Mouse (Mus musculus) c-Kit-positive CD71-negative TER-119-negative erythroid progenitor cells, embryonic 14.5 days (primary cell): ENCODE measurements around the gene Cmc2.

Source experiments
- DNase-seq: peaks from one replicate; pipeline ENCODE4 v3.0.0-alpha.2; 2013; ENCODE audit warnings: low read depth

Cmc2 gene

DNA sequence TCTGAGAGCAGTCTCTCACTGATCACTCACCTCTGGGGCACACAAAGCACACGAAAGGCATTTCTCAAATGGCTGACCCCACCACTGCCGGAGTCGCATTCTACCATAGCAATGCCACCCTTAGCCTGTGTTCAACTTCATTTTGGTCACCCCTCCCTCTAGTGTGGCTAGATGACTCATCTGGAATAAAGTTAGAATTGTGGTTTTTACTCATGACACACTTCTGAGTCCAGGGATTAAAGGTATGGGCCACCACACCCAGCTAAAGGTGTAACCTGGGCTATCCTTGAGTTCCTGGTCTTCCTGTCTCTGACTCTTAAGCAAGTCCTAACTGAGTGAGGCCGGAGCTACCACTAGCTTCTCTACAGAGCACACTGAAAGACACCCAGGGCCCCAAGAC is 15.4 kb downstream of the Cmc2 start:
- DNase-seq, result no peak

- DNase-seq, result no peak
These were observed 16.0 kb downstream of the Cmc2 start for GRCm38 (mm10) chr8:116905252-116905651.

- DNase-seq, result no peak
These were observed 16.5 kb downstream of the Cmc2 start for GRCm38 (mm10) chr8:116904736-116905135.

GRCm38 (mm10) chr8:116895521-116895920 is 25.7 kb downstream of the Cmc2 start:
- DNase-seq, result no peak

DNA sequence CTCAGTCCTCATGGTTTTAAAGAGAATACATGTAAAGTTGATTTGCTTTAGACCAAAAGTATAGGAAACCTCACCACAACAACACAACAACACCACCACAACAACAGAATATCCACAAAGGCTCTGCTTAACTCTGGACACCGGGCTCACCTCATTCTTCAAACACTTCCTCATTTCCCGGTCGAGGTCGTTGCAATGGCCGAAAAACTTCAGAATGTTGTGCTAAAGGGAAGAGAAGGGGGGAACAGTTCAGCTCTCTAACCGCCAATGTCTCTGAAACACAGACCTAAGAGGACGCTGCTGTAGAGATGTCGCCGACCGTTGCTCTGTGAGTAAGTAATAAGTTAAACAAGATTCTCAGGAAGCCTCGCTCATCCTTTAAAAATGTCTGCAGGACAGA is 27.3 kb downstream of the Cmc2 start:
- no peak for DNase-seq

GRCm38 (mm10) chr8:116892636-116893035 is 28.6 kb downstream of the Cmc2 start:
- DNase-seq, result no peak

- DNase-seq, result no peak
These were observed 29.1 kb downstream of the Cmc2 start for GRCm38 (mm10) chr8:116892130-116892529.

- no peak for DNase-seq
These were observed 29.8 kb downstream of the Cmc2 start for GRCm38 (mm10) chr8:116891446-116891845.

- DNase-seq, result no peak
These were observed 33.4 kb downstream of the Cmc2 start for GRCm38 (mm10) chr8:116887813-116888212.

DNA sequence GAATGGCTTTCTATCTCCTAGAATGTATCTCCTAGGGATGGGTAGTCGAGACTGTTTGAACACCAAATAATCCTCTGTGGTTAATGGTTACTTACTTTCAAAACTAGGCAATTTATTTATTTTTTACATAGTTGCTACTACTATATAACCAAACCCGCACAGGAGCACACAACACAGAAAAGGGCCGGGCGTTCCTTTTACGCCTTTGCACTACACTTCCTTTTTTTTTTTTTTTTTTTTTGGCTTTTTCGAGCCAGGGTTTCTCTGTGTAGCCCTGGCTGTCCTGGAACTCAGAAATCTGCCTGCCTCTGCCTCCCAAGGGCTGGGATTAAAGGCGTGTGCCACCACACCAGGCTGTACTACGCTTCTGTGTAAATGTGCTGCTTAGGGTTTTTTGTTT is 39.9 kb downstream of the Cmc2 start:
- DNase-seq, result no peak

GRCm38 (mm10) chr8:116875798-116876450 is 45.3 kb downstream of the Cmc2 start:
- no peak for DNase-seq

GRCm38 (mm10) chr8:116873986-116874385 is 47.3 kb downstream of the Cmc2 start:
- DNase-seq, result no peak

- DNase-seq, result no peak
These were observed 47.7 kb downstream of the Cmc2 start for GRCm38 (mm10) chr8:116873586-116873985.

DNA sequence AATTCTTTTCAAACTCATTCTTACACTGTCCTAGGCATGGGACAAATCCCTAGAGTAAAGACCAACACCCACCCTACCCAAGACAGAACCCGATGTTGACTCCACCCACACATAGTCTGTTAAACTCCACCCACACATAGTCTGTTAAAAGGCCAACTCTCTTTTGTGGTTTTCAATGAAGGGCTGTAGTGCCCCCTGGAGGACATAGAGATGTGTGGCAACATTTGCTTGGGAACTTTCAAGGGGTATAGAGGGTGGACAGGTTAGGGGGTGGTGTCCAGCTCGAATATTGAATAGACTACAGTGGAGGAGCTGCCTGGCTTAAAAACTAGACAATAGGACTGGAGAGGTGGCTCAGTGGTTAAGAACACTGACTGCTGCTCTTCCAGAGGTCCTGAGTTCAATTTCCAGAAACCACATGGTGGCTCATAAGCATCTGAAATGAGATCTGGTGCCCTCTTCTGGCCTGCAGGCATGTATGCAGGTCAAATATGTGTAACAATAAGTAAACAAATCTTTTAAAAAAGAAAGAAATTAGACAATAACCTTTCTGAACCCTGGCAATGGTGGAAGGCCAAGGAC is 48.4 kb downstream of the Cmc2 start:
- DNase-seq, result no peak

DNA sequence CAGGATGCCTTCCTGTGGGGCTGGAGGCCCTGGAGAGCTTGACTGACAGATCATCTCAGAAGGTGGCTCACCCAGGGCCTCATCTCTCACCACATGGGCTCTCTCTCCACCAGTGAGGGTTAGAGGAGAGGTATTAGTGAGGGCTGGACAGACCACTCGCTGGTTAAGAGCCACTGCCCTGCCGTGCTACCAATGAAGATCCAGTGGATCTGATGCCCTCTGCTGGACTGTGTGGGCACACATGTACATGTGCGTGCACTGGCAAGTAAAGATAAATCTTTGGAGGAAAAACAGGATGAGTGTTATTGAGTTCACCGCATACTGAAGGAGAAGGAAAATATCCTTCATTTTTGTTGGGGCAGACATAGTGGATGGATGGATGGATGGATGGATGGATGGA is 52.6 kb downstream of the Cmc2 start:
- no peak for DNase-seq

DNA sequence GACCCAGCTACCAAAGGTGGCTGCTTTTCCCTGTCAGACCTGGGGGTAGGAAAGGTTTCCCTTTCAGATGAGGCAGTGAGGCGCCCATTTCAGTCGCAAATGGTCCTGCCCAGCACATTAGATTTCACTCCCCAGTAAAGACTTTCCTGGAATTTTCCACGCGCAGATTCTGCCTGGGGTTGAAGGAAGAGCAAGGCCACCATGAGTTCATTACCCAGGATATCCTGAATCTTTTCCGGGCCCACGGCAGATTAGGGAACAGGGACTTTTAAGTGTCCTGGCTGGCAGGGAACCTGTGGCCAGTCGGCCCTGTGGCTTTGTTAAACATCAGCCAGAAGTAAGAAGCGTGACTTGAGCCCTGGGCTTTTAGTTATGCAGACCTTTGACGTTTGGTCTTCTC is 53.9 kb downstream of the Cmc2 start:
- DNase-seq, result no peak

GRCm38 (mm10) chr8:116866118-116866903 is 54.9 kb downstream of the Cmc2 start:
- peak; percentile 53 for DNase-seq

- no peak for DNase-seq
These were observed 56.7 kb downstream of the Cmc2 start for GRCm38 (mm10) chr8:116864514-116864913.

DNA sequence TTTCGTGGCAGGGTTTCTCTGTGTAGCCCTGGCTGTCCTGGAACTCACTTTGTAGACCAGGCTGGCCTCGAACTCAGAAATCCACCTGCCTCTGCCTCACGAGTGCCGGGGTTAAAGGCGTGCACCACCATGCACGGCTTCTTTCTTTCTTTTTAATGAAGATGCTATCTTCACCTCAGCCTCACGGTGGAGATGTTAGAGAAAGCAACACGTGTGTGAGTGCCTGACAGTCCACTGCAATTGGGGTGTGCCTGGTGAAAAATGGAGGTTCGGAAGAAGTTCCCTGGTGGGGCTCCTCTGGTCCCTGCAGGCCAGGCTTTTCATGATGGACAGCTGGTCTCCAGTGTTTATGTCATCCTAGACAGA is 57.2 kb downstream of the Cmc2 start:
- DNase-seq, result no peak

DNA sequence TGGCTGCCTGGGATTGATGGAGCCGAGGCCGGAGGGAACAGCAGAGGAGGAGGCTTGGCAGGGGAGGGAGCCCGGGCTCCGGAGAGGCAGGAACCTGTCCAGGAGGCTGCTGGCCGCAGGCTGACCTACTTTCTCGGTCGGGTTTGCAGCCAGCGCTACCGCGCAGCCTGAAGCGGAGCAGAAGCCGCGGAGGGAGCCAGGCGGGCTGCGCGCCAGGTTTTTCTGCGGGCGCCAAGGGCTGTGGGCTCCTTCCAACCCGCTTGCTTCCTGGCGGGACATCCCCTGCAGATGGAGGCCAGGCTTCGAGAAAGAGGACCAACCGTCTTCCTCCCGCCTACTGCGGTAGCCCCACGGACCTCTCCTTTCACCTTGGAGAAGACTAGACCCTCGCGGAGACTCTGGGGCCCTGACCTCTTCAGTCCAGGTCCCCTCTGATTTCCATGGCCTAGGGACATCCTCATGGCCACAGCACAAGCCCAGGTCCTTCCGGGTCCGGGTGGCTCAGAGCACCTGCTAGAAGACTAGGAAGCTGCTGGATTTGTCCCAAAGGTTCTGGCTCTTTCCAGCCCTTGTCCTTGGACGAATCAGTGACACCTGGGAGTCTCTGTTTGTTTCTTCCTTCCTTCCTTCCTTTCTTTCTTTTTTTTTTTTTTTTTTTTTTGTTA is 57.8 kb downstream of the Cmc2 start:
- DNase-seq, result no peak

- no peak for DNase-seq
These were observed 59.1 kb downstream of the Cmc2 start for GRCm38 (mm10) chr8:116862191-116862590.

GRCm38 (mm10) chr8:116852042-116852441 is 69.2 kb downstream of the Cmc2 start:
- DNase-seq, result no peak

- DNase-seq, result no peak
These were observed 73.2 kb downstream of the Cmc2 start for GRCm38 (mm10) chr8:116848042-116848441.
